19 mouse cellular contexts compared by ENCODE assay signal in genomic region chr11:16619736-16620135, GRCm38 (mm10).
"Had no signal": no experiment of that assay in that cellular context is flagged by ENCODE, and none has a peak within 500 bp of the region (broad histone marks: within the 10 kb centered on the region; RNA-seq: fewer than 3 reads in every experiment).

No protein-coding gene starts in this region.

- H3K27ac ChIP-seq: midbrain, embryonic 10.5 days; midbrain, embryonic 12.5 days; neural tube, embryonic 13.5 days; neural tube, embryonic 15.5 days; stomach, embryonic 15.5 days; stomach, postnatal 0 days had no signal

- H3K4me3 ChIP-seq: midbrain, embryonic 10.5 days; midbrain, embryonic 12.5 days; myocyte; neural tube, embryonic 13.5 days; neural tube, embryonic 15.5 days; stomach, embryonic 15.5 days had no signal

- DNase-seq: lung, adult 18-20 months; lung, embryonic 14.5 days; lung, postnatal 10 days; lung, postnatal 4 days; midbrain, embryonic 14.5 days; retina, postnatal 1 day; right cerebral cortex, adult 18-20 months; right cerebral cortex, postnatal 25 days; right cerebral cortex, postnatal 4 days; thymus, adult 2 months; thymus, postnatal 25 days; thymus, postnatal 4 days had no signal
